Mouse (Mus musculus): ENCODE measurements at regions not wholly inside any gene's neighbourhood (a gene's known extent, or its start where the extent isn't known, plus 50 kb on each side); places are given as distances from the start of the nearest gene placed in this dataset.

- TF ChIP-seq ZNF384 (IDR thresholded peaks at IDR 0.05; ENCODE audit: low read depth, low read length) (no peak), MAFK (IDR thresholded peaks at IDR 0.05; ENCODE audit: insufficient read depth, low read depth, low read length) (no peak)
These were observed 453.6 kb upstream of the Nova1 start for GRCm38 (mm10) chr12:47272309-47272708.

Data from ES-E14 (cell line).